Mouse (Mus musculus): ENCODE results near the gene Pspn.
A peak's percentile ranks its signal among the peaks of the same experiment; 100 is the strongest.

Gene Pspn

DNA sequence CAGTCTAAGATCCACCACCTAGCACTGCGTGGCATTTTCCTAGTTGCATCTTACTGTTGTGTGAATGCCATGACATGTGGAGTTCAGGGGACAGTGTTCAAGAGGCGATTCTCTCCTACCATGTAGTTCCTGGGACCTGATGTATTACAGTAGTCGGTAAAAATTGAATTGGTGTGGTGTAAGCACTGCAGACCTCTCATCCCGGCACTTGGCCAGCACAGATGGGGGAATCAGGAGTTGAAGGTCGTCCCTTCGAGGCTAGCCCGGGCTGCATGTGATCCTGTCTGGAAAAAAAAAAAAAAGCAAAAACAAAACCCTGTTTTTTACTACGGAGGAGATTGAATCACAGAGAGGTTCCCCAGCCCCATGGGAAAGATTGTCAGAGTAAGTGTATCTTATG lies 4.8 kb downstream of the Pspn start:
- DNase-seq: no peak

DNA sequence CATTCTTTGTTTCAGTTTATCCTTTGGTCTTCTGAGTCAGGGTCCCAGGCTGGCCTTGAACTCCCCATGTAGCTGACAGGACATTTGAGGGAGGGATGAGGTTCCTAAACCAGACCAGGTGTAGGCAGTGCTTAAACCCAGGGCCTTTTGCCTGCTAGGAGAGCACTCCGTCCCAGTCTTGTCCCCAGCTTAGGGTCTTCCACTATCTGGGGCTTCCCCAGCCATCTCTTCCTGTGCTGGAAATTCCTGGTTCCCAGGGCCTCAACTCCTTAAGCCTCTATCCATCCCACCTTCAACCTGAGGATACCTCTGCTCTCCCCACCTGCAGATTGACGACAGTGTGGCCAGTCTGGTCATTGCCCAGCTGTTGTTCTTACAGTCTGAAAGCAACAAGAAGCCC lies 8.9 kb downstream of the Pspn start:
- no peak for DNase-seq

DNA sequence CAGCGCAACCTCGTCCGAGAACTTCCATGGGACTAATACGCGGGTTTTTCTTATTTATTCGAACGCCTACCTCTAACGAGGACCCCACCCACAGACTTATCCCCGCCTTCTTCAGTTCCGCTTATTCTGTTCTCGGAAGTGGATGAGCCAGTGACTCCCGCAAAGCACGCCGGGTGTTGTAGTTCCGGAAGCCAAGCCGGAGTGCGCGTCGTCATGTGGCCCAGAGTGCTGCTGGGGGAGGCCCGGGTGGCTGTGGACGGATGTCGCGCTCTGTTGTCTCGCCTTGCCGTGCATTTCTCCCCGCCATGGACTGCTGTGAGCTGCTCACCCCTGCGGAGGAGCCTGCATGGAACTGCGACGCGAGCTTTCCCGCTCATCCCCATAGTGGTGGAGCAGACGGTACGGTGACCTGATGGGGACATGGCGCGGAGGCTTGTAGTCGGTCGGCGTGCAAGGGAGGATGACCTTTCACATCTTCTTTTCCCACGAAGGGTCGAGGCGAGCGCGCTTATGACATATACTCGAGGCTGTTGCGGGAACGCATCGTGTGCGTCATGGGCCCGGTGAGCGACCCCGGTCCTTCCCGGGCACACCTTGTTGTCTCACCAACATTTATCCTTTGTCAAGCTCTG lies 9.6 kb downstream of the Pspn start, which contains the start of gene Clpp:
Clpp (plus strand) TSS at position 191 of the 632 bp plus-strand sequence.
- peak; percentile 99 for DNase-seq

DNA sequence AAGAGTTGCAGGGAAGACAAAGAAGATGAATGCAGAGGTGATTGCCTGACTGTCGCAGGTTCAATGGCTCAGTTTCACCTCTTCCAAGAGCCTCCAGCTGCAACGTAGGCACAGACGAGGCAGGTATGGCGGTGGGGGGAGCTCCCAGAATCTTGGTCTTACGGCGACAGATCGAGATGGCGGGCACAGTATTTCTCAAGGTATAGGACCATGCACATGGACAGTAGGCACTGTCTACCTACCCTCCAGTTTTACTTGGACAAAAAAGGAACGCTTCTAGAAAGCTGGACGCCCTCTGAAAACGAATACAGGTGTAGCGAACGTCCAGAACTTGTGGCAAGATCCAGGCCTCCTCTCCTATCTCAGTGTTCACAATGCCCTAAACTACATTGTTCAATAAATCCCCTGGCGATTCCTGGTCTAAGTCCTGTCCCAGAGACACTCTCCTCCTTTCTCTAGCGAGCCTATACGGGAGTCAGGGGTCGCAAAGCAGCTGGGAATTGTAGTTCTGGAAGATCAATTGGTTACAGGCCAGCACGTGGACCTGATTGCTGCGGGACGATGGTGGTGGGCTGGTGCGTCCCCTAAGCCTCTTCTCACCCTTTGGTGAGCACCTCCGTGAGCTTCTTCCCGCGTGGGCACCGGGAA lies 10.2 kb downstream of the Pspn start:
- DNase-seq: peak; percentile 93

DNA sequence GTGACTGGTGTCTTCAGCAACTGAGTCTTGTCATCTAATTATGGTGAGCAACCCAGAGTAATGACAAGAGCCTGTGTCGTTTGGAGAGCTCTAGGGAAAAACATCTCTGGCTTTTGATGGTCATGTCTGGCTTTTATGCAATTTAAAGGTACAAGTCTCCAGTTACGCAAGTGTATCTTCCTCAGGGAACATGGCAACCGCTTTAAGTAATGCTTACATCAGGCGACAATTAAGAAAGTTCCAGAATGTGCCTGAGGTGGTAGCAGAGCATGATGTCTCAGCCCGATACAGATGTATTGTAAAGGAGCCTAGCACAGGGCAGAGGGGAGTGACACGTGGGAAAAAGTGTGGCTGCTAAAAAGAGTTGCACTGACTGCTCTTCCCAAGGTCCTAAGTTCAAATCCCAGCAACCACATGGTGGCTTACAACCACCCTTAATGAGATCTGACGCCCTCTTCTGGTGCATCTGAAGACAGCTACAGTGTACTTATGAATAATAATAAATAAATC lies 10.8 kb downstream of the Pspn start:
- DNase-seq: no peak

DNA sequence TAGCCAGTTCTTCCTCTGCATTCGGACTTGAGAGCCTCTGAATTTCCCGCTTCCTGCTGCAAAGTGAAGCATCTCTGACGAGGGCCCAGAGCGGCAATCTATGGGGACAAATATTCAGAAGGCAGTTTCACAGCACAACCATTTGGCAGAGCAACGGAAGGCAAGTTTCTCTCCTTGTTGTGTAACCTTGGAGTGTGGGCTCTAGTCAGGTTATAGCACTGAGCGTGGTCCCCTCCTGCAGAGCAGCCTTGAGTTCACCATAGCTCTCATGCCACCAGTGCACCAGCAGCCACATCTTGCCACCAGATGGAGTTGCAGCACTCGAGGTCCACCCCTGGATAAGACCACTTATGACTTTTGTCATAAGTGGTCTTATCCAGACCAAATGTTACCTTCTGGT lies 11.4 kb downstream of the Pspn start:
- DNase-seq: no peak

DNA sequence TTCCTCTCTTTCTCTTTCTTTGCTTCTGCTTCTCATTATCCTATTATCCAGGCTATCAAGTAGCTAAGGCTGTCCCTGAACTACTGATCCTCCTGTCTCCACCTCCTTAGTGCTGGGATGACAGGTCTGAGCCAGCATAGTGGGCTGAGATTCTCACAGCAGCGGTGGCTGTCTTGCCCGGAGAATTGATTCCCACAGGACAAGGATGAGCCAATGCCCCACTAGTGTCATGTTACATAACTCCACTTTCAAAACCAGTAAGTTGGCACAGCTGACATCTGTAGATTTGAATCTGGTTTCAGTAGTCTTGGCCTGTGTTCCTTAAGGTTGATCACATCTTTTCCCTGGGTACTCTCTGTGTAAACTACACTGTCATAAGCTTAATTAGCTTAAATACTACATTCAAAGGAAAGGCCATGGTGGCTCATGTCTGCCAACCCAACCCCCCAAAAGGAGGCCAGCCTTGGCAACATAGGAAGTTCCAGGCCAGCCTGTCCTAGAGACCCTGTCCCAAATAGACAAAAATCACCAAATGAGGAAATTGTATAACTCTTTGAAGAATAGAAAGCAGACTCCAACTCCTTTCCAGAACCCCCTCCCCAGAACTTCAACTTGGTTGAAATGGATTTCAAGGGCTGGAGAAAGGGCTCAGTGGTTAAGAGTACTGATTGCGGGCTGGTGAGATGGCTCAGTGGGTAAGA lies 13.6 kb downstream of the Pspn start:
- DNase-seq: no peak

DNA sequence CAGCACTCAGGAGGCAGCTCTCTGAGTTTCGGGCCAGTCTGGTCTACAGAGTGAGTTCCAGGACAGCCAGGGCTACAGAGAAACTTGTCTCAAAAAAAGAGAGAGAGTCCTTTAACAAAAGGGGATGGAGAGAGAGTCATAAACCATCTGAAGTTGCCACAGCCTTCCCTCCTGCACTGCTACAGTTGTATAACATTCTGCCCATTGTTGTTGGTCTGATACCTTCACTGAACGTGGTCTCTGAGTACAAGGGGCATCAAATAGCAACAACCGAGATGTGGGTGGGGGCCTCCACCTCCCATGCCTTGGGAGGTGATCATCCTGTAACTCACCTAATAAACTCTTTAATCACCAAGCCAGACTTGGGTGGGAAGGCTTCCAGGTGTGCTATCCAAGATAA lies 14.2 kb downstream of the Pspn start:
- DNase-seq: no peak

DNA sequence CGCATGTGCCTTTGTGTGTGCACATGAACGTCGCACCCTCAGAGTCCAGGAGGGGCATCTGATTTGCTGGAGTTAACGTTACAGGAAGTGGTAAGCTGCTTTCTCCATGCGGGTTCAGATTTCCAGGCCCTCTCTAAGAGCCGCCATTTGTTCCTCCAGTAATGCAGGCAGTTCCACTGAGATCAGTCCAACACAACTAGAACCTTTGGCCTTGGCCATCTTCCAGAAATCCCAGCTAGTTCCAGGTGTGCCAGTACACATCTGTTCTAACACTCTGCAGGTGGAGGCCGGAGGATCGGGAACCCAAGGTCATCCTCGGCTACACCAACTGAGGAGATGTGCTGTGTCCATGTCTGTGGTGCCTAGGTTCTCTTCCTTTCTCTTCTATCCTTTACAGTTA lies 14.9 kb downstream of the Pspn start:
- no peak for DNase-seq

DNA sequence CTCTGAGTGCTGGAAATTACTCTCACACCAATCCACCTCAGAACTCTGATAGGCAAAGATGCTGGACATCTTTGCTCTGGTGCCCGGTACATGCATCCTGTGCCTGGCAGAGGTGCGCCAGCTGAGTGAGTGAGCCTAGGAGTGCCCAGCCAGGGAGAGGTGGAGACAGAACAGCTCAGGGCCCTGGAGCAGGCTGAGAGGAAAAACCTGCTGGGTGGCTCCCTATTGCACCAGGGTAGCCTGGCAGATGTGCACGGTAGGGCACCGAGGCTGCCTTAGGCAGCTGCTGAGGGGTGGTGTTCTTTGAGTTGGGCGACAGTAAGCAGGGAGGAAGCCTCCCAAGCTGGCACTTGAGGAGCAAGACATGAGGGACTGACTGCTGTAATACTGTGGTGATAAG lies 17.8 kb downstream of the Pspn start, which contains the start of gene Acer1:
Acer1 (minus strand) TSS at position 114 of the 400 bp plus-strand sequence.
- no peak for DNase-seq

DNA sequence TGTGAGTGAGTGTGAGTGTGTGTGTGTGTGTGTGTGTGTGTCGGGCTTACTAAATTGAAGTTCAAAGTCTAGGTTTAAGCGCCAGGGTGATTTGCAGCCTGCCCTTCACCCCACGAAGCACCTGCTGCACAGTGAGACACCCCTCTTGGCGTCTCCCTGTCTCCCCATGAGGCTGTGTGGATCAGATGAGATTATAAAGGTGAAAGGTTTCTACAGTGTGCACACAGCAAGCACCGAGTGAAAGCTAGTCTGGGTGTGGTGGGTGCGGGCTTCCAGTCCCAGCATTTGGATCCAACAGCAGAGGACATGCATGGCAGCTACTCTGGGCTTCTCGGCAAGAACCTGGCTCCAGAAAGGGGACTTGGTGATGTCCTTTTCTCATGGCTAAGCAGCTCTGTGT lies 18.8 kb downstream of the Pspn start:
- DNase-seq: no peak

DNA sequence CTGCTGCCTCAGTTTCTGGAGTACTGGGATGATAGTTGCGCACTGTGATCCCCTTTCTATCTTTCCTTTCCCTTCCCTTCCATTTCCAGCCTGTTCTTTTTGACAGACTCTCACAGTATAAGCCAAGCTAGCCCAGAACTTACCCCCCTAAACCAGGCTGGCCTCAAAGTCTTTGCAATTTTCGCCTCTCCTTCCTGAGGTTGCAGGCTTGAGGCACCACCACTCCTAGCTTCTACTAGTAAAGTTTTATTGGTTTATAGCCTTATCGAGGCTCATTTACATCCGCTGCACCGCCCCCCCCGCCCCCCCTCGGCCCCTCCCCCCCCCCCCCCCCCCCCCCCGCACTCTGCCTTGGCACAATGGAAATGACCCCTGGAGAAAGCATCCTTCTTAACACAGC lies 20.3 kb downstream of the Pspn start:
- no peak for DNase-seq

DNA sequence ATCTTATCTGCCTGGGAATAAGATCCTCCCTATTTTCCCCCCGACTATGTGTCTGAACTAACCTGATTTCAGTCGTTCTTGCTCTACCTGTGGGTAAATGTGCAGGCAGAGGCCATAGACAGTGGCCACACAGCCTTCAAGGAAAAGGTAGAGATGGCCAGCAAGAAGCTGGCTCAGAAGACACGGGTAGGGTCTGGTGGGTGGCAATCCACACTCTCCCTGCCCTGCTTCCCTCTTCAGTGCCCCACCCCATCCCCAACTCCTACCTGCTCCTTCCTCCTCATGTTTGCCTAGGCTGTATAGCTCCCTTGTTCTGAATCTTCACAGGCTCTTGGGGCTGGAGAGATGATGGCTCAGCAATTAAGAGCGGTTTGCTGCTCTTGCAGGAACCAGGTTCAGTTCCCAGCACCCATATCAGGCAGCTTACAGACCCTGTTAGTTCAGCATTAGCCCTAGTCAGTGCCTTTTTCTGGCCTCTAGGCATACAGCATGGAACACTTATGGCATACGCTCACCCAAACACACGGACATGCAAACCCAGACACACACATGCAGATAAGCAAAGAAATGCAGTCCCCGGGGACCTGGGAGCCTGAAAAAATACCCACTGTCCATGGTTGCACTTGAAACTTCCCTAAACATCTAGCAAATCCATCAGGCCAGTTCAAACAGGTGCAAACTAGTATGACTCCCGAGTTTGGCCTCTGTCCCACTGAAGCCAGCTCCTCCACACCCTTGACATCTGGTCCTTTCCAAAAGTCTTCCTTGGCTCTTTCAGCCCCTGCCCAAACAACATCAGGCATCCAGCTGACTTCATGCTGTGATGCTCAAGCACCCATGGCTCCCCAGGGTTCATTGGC lies 23.1 kb downstream of the Pspn start:
- DNase-seq: no peak

DNA sequence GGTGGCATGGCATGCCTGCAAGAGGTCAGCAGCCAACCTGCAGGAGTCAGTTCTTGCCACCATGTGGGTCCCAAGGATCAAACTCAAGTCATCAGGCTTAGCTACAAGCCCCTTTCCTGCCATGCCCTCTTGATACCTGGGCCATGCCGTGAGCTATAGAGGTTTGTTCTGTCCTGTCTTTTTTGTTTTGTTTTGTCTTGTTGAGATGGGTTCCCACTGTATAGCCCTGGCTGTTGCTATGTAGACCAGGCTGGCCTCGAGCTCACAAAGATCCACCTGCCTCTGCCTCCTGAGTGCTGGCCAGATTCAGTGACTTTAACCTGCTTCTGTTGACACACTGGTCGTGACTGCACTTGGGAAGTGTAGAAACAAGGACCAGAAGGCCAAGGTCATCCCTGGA lies 24.4 kb downstream of the Pspn start:
- no peak for DNase-seq

DNA sequence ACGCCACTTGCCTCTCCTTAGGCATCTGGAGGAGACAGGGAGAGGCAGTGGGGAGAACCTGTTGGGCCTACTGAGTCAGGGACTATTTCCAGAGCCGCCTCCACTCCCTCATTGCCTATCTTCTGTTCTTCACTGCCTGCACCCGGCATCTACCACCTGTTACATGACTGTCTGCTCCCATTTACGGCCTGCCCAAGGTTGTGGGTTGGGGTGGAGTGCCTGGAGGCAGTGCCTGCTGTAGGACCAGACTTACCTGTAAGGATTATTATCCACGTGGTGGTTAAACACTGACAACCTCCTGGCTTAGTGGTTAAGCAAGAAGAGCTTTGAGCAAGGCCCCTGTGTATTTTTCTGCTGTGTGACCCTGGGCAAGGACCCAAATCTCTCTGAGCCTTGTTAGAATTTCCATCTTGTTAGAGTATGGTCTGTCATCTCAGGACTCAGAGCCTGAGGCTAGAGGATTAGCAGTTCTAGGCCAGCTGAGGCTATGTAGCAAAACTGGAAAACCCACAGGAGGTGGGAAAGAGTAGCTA lies 25.0 kb downstream of the Pspn start:
- DNase-seq: no peak

DNA sequence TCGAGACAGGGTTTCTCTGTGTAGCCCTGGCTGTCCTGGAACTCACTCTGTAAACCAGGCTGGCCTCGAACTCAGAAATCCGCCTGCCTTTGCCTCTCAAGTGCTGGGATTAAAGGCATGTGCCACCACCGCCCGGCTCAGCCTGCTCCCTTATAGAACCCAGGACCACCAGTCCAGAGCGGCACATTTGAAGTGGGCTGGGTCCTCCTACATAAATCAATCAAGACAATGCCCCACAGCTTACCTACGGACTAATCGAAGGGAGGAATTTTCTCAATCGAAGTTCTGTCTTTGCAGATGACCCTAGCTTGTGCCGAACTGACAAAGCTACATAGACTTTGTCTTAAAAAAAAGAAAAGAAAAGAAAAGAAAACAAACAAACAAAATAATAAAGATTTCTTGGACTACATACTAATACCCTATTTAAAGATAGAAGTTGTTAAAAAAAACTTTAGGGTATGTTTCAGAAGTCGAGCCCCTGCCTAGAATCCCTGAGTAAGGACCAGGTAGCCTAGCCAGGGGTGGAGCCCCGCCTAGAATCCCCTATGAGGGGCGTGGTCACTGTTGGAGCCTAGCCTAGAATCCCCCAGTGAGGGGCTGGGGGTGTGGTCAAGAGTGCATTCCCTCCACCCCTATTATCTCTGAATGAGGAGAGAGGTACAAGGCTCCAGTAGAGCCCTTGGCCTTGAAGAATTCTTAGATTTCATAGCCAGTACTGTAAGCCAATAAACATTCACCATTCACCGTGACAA lies 25.7 kb downstream of the Pspn start:
- no peak for DNase-seq

DNA sequence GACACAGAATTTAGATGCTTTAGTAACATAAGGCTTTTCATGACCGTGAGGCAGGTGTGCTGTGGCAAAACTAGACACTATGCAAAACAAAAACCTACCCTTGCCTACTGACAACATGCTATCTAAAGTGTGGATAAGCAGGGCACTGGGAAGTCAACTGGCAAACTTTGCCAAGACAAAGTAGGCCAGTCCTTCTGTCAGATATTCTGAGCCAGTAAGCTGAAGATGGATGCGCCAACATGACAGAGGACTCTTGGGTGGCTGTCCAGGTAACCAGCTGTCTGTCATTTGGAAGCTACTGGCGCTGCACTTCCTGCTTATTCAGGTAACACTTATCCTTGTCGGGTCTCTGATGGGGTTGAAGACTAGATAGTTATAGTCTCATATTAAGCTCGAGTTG lies 29.7 kb downstream of the Pspn start:
- no peak for DNase-seq

DNA sequence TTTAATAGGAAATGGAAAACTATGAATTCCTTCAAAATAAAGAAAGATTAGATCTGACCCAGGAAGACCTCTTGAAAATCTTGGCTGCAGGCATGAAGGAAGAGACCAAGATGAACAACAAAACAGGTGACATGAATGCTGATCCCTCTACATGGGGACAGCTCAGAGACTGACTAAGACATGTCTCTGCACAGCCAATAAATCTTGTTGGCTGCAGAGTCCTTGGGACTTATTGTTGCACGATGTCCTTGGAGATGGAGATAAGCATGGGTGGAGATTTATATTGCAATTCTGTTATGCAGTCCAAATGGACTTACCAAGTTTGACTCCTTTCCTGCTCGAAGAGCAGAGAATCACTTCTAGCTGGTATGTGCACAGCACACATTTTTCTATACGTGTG lies 30.5 kb downstream of the Pspn start:
- DNase-seq: no peak

DNA sequence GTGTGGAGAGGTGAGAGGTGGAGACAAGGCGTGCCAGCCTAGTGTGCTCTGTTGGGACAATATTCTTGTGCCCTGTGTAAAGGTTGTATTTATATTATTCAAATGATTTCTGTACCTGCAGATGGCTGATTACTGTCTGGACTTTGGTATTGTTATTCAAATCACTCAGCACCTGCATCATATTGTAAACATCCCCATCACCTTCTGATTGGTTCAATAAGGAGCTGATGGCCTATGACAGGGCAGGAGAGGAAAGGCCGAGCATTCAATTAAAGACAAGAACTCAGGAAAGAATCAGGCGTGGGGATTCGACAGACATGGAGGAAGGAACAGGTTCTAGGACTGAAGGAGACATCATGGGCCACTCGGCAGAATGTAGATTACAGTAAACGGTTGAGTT lies 36.2 kb downstream of the Pspn start:
- DNase-seq: no peak

DNA sequence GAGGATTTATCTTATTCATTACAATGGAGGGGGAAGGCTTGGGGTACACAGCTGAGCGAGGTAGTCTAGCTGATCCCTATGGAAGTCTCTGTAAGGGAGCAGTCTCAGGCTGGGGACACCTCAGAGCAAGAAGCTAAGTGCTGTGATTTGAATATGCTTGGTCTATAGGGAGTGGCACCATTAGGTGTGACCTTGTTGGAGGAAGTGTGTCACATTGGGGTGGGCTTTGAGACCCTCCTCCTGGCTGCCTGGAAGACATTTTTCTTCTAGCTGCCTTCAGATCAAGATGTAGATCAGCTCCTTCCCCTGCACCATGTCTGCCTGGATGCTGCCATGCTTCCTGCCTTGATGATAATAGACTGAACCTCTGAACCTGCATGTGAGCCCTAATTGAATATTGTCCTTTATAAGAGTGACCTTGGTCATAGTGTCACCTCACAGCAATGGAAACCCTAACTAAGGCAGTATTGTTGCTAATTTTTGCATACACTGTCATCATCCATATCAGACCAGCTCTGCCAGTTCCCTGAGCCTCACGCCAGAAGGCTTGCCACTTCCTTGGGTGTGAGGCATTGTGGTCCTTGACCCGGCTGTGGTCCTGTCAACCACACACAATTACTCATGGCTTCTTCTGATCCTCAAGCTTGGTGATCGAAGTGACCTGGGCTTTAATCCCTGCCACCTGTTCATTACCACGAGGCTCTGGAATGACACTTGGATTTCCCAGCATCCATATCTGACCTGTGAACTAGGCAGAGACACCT lies 37.0 kb downstream of the Pspn start:
- no peak for DNase-seq

DNA sequence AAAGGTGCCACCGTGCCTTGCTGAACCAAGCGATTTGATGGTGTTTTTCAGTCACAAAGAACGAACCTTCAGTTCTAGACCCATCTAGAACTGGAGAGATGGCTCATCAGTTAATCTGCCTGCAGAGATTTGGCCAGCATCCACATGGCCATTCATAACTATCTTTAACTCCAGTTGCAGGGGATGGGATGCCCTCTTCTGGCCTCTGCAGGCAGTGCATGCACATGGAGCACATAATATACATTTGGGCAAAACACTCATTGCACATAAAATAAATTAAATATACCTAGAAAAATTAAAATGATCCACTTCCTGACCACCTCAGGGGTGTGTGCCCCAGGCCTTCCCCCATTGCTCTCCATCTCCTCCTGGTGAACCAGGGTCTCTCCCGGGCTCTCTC lies 37.9 kb downstream of the Pspn start:
- no peak for DNase-seq

Measured in lung, postnatal 36 days (tissue).